Mouse (Mus musculus) thymus, postnatal 14 days (tissue): Measurements from ENCODE around the gene Whrn.

Experiments used
- DNase-seq: peaks from one replicate; pipeline ENCODE4 v3.0.0; 2021

Gene Whrn

DNA sequence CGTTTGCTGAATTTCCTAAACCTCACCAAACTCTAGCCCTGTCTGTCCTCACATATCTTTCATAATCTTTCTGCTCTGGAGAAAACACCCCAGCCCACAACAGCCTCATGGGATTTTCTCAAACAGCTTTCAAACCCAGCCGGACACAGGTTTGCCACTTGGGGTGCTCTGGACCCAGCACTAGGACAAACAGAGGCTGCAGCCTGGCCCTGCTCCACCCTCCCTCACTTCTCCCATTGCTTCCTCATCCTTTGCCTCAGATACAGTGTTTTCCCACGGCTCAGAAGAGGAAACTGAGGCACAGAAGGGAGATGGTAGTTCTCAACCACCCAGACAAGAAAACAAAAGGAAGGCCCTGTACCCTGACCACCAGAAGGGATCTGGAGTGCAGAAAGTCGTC lies 90.1 kb downstream of the Whrn start:
- peak; percentile 20 for DNase-seq

- DNase-seq = peak; percentile 75
These were observed 90.7 kb downstream of the Whrn start for GRCm38 (mm10) chr4:63405051-63405450.

GRCm38 (mm10) chr4:63404205-63404604 lies 91.6 kb downstream of the Whrn start:
- DNase-seq = peak; percentile 76

GRCm38 (mm10) chr4:63403040-63403959 lies 92.5 kb downstream of the Whrn start, which contains the start of gene Akna:
Gene Akna (minus strand): TSS chr4:63403354.
- peak; percentile 89 for DNase-seq

DNA sequence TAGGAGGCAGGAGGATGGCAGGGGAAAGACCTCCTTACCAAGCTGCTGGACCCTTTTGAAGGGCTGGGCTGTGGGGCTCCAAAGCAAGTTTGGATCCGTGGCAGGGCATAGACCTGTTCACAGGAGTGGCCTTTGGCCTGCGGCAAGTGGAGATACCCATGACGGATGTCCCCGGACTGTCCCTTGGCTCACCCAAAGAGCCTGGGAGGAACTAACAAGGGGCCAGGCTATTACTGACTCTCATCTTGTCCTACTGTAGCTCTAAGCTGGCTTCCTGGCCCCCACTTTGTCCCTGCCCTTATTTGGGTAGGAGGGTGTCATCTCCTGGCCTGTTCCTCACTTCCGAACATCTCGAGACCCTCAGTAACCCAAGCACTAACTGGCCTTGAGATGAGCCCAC lies 93.2 kb downstream of the Whrn start:
- DNase-seq = peak; percentile 36

DNA sequence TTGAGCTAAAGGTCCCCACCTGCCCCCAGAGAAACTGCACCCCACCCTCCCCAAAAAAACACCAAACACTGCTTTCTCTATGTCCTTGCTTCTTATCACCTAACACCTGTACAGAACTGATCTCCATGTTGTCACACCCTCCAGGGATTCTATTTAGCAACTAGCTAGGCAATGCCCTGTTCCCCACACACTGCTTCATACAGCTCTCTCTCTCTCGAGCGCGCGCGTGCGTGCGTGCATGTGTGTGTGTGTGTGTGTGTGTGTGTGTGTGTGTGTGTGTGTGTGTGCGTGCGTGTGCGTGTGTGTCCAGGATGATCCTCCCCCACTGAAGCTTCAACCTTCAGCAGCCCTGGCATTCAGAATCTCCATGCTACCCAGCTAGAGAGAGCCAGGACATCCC lies 93.7 kb downstream of the Whrn start:
- peak; percentile 39 for DNase-seq

DNA sequence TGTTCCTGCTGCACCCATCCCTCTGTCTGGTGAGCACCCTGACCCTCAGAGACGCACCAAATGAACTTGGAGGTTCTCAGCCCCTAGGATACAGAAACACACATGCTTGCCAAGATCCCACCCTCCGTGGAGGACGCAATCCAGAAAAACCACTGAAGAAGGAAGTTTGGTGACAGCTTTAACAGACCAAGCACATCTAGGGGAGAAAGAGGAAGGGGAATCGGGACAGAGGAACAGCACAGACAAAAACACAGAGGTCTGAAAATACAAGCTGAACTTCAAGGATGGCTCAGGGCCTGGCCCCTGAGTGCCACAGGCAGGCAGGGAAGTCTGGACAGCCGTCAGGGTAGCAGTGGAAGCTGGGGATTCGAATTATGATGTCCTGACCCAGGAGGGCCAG lies 94.2 kb downstream of the Whrn start:
- DNase-seq = no peak

GRCm38 (mm10) chr4:63400541-63401306 lies 95.1 kb downstream of the Whrn start:
- peak; percentile 71 for DNase-seq

GRCm38 (mm10) chr4:63399691-63400270 lies 96.0 kb downstream of the Whrn start:
- no peak for DNase-seq

GRCm38 (mm10) chr4:63398854-63399609 lies 96.8 kb downstream of the Whrn start:
- DNase-seq = peak; percentile 70

GRCm38 (mm10) chr4:63397981-63398537 lies 97.7 kb downstream of the Whrn start:
- DNase-seq = no peak

DNA sequence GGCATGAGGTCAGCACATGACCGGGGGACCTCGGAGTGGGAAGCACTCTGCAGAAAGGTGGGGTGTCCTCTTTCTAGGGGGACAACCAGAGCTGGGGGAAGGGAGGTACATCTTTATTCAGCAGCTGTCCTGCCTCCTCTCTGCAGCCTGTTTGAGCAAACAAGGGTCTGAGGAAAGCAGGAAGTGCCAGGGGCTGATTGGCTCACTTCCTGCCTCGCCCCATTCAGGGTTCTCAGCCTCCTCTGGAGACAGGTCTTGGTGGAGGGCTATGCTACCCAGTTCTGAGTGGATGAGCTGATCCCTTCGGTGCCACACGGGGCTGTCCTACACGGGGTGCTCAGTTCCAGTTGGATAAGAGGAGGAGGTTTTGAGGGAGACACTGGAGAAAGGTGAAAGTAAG lies 104.5 kb downstream of the Whrn start:
- DNase-seq = peak; percentile 74

DNA sequence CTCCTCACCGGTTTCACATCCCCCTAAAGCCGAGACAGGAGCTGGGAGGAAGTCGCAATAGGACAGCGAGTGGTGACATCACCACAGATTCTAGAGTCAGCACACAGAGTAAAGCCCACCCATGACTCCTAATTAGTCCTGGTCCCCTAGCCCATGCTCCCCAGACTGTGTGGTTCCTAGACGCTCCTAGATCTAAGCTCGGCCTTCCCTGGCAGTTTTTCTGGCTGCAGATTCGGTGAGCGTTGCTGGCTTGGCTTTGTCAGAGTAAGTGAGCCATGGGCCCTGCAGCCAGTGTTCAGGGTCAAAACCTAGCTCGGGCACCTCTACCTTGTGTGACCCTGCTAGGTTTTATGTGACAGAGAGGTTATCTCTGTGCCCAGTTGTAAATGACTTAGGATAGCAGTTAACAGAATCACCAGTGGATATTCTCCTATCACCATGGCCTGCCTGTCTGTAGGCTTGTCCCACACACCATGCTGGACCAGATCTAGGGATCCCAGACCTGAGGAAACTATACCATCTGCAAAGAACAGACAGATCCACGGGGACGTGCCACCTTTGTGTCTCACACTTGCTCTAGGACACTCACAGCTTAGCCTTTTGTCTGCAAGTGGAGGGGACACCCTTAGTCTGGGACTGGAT lies 105.8 kb downstream of the Whrn start:
- no peak for DNase-seq

DNA sequence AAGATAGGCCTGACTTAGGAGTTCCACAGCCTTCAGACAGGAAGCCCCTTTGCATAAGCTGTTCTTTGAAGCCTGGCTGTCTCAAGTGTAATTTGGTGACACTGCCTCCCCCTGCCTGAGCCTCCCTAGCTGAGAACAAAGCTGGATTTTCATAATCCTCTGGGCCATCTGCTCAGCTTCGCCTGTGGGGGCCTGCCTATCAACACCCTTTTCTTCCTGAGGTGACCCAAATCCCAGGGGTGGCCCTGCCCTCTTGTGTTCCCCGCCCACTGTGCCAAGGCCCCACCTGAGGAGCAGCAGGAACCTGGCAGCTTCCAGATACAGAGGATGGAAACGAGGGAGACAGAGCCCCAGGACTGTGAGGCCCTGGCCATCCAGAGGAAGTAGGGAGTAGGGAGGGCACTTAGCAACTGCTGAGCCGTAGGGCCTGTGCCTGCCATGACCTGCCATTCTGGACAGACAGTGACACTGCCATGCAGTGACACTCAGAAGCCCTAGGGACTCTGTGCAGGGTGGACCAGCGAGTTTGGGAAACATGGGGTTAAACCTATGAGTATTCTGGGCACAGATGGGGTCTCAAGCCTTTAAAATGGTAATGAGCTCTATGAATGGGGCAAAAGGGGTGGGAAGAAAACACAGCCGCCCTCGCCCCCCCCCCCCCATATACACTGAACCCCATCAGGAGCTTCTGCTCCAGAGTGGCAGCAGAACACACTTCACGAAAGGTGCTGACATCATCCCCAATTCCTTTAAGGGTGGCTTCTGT lies 106.5 kb downstream of the Whrn start:
- peak; percentile 70 for DNase-seq

DNA sequence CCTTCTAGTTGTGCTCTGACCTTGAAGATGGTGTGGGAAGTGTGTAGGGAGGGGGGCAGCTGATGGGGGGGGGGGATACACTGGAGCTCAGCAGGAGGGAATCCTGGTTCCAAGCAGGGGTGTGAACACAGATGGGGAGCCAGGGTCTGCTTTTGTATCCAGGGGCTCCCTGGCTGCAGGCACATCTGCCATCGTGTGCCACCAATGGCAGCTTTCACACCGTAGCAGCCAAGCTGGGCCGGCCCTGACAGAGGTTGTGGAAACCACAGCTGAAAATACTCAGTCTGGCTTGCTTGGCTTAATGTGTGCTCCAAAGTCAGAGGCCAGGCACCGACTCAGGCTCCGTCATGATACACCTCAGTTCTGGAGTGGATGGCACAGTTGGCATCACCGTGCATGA lies 107.8 kb downstream of the Whrn start:
- no peak for DNase-seq

DNA sequence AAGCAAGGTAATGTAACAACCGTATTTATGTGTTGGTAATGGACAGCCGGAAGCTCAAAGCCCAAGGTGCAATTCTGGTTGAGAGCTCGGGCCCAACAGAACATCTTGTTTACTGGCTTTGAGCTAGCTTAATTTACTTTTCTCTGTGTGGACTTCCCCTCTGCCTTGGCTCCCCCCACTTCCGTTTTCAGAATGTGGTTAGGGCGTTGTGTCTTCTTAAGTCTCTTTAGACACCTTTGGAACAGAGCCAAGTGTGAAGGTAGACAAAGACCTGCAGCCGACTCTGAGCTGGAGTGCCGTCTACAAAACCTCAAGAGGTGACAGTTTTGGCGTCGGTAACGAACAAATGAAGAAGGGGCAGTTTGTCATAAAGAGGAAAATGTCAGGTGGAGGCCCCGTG lies 110.0 kb downstream of the Whrn start:
- peak; percentile 88 for DNase-seq

GRCm38 (mm10) chr4:63385253-63385652 lies 110.5 kb downstream of the Whrn start:
- DNase-seq = no peak

- no peak for DNase-seq
These were observed 111.5 kb downstream of the Whrn start for GRCm38 (mm10) chr4:63384262-63384661.

DNA sequence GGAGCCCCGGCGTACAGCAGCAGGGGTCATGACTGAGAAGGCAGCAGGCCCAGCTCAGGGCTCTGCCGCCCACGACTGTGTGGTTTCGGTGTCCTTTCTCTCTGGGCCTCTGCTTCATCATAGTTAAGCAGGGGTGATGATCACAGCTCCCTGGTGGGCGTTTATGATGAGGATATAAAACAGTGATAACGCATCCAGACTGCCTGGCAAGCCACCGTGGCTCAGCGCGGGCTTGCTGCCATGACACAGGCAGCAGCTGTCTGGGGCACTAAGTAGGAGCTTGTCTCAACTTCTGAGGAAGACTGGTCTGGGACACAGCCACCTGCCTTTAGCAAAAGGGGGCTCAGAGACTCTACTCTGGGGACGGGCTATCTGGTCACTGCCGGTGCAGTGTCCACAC lies 112.3 kb downstream of the Whrn start:
- DNase-seq = no peak

DNA sequence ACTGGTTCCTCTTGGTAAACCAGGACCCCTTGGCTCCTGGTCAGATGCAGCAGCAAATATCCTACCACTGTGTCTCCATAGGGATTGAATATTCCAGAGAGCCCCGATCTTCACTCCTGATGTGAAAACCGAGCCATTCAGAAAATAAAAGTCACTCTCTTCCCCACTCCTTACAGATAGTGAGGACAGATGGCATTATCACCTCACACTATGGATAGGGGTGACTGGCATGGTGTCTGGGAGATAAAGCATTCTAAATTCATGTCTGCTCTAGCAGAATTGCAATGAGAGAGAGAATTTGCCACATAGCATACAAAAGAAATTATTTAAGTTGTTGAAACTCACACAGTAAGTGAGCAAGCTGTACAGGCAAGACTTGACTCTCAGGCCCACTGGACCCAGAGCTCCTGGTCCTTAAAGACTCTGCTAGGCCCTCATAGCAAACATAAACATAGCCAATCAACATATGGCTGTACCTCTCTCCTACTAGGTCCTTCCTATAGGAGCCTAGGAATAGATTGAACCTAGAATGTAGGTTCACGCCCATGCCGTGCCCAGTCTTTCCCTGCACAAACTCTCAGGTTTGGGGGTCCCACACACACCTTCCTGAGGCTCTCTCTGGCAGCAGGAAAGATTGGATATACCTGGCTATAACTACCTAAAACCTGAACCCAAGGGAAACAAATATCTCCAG lies 113.0 kb downstream of the Whrn start:
- no peak for DNase-seq
